Mouse (Mus musculus) gastrocnemius, postnatal 14 days (tissue): ENCODE measurements at regions not wholly inside any gene's neighbourhood (a gene's known extent, or its start where the extent isn't known, plus 50 kb on each side); places are given as distances from the start of the nearest gene placed in this dataset.

ENCODE experiments used
- DNase-seq: peaks from one replicate; pipeline ENCODE4 v3.0.0; 2021; ENCODE audit warnings: mixed read lengths
- intact Hi-C: fragments of 180-260 bp; cut with DNase I; formaldehyde crosslinking; loops from one replicate; pipeline ENCODE4 v1.15.1; 2025; ENCODE audit warnings: low total_unique reads

GRCm38 (mm10) chr3:131795108-131796005, 230.8 kb downstream of the Papss1 start:
- no peak for DNase-seq
- intact Hi-C loops: no loop called here

DNA sequence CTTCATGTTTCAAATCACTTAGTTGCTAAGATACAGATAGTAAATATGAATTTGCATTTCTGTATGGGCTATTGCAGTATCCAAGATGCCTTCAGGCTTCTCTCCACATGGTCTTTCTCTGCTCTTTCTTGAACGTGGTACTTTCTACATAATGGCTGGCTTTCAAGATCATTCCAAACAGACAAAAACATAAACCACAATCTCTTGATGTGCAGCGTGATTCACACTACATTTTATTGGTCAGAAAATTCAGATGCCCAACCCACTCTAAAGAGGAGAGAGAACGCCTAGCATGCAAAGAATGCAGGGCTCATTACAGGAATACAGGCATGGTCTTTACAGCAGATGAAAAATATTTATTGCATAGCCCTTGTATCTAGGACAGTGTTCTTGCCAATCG, 235.2 kb downstream of the Papss1 start:
- no peak for DNase-seq
- intact Hi-C loops: no loop called here

GRCm38 (mm10) chr3:131801551-131801950, 237.0 kb downstream of the Papss1 start:
- no peak for DNase-seq
- intact Hi-C loops: no loop called here

DNA sequence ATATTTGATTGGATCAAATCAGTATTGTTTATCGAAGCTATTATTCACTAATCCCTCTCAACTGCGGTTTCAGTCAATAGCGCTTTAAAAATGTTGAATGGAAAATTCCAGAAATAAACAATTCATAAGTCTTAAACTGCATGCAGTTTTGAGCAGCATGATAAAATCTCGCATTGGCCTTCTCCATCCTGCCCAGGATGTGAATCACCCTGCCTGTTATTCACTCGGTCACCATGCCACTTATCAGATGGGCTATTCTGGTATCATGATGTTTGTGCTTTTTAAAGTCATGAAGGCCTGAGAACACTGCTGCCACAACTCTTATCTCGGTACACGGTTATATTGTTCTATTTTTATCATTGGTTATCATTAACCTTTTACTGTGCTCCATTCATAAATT, 238.3 kb downstream of the Papss1 start:
- intact Hi-C loops: no loop called here
- no peak for DNase-seq

- peak; percentile 26 for DNase-seq
- intact Hi-C loops: no loop called here
Observed at GRCm38 (mm10) chr3:131808127-131808526, 243.6 kb downstream of the Papss1 start.

DNA sequence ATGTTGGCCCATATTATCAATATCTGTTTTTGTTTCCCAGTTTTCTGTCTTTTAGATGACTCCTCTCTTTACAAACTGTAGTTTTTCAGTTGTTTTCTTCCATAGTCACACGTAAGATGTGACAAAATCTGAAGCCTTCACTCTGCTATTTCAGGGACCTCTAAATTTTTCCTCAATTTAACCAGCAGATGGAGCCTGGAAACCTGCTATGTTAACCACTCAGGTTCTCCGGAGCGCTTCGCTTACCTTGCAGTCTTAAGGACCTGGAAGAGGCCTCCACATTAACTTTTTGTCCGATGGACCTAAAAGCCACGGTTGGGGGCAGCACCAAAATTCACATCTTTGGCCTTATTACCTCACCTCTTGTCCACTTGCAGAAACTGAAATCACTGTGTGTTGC, 248.4 kb downstream of the Papss1 start:
- DNase-seq: no peak
- intact Hi-C loops: no loop called here

DNA sequence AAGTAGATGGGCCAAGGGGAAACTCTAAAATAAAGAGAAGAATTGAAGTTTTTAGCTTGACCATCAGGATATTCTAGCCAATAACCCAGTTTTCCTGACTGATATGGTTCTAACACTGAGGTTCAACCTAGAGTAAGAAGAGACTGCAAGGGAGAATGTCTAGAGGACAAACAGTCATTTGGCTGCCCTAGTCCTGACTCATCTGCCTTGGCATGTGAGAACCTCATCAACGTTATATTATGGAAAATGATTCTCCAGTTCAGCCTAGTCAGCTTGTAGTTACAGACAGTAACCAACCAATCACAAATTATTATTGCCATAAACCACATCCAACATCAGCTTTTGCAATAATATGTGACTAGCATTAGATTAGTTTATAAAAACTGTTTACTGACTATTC, 254.2 kb downstream of the Papss1 start:
- intact Hi-C loops: no loop called here
- no peak for DNase-seq

- no peak for DNase-seq
- intact Hi-C loops: no loop called here
Observed at GRCm38 (mm10) chr3:131857442-131857841, 227.7 kb upstream of the Dkk2 start.

DNA sequence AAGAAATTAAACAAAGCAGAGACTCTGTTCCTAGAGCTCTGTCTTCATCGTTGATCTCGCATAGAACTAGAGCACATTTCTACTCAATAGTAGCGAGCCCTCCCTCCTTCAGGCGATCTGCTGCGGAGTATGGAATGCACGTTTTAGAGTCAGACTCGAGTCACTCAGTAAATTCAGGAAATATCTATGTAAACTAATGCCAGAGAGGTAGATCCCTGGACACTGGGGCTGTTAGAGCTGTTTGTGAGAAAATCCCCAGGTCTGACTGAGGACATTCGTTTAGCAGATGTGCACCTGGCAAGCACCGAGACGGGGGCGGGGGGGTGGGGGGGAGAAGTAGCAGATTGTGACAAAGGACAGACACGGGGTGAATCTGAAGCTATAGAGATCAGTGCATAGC, 226.0 kb upstream of the Dkk2 start:
- intact Hi-C loops: no loop called here
- DNase-seq: no peak

GRCm38 (mm10) chr3:131865106-131865505, 220.0 kb upstream of the Dkk2 start:
- no peak for DNase-seq
- intact Hi-C loops: no loop called here

DNA sequence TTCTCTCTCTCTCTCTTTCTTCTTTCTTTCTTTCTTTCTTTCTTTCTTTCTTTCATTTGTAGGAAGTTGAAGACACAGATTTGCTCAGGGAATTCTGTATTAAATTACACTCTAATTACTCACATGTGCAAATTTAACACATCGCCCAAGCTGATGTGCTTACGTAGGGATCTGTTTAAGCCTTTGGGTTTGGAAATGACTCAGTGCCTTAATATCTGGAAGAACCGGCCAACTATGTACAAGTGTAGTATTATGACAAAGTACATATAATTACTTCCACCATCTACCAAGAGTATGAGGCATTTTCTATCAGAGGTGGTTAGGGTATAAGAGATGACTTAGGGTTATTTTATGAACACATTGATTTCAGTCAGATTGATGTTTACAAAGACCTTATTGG, 217.8 kb upstream of the Dkk2 start:
- intact Hi-C loops: no loop called here
- DNase-seq: no peak

DNA sequence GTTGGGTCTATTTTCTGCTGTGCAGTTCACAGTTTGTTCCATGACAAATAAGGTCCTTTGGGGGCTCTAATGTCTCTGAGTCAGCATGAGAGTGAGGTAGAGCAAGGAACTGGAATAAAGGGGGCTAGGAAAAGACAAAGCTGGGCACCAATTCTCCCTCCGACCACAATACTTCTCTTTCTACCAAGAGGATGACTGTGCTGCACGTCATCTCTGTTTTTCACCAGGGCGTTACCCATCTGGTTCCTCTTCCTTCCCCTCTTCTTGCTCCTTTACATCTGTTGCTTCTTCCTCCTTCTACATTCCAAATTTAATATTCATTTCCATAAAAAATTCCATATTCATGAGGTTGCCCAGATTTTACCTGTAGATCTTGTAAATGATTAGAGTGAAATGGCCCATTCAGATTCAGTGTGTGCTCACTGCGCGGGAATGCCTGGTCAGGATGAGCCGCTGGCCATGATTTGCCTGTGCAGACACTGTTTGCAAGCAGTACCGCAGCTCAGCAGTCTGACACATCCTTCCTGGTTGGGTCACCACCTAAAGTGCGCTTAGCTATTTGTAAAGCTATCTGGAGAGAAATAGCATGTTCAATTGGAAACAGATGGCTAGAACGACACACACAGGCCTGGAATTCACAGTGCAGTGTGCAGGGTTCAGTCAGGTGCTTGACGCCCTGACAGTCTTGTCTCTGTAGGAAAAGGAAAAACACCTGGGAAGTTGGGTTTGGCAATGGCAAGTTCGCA, 216.7 kb upstream of the Dkk2 start:
- DNase-seq: no peak
- intact Hi-C loops: no loop called here

- intact Hi-C loops: no loop called here
Observed at GRCm38 (mm10) chr3:131869306-131869705, 215.8 kb upstream of the Dkk2 start.

DNA sequence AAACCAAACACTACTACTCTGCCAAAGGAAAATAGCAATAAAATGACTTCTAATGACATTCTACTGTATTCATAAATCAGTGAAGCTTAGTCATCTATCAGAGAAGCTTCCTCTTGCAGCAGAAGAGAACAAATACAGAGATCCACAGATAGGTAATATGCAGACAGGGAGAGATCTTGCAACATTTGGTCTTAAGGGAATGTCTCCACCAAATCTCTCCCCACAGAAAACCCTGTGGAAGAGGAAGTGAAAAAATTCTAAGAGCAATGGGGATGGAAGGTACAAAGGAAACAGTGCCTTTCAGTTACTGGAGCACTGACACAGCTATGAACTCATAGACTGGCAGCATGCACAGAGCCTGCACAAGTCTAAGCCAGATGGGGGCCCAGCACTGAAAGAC, 202.4 kb upstream of the Dkk2 start:
- DNase-seq: no peak
- intact Hi-C loops: no loop called here

More at GRCm38 (mm10) chr3:131869306-131869705, 215.8 kb upstream of the Dkk2 start:
- no peak for DNase-seq

DNA sequence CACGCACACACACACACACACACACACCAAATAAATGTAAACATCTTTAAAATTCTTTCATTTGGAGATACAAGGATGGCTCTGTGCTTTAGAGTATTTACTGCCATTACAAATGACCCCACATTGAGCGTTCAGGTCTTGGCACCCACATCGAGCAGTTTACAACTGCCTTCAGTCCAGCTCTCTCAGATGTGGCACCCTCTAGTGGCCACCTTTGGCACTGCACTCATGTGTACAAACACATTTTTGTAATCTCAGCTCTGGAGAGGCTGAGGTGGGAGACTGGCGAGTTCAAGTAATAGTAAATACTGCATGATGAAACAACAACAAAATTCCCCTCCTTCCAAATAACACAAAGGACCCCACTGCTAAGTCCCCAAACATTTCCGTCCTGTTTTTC, 198.6 kb upstream of the Dkk2 start:
- peak; percentile 8 for DNase-seq
- intact Hi-C loops: no loop called here

DNA sequence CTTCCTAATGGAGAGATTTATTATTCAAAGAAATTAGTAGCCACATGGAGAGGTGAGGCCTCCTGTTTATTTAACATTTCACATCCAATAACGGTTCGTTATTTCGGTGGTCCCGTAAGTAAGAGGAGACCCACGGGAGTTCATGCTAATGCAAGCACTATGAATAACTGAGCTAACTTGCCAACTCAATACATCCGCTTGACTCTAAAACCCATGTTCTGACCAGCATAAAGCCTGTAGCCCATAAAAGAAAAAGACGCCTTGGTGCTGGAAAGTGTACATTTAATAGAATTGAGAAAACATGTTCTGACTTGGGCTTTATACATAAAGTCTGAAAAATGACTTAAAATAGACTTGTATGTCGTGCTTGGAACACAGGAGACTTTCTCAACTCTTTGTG, 198.1 kb upstream of the Dkk2 start:
- intact Hi-C loops: no loop called here
- no peak for DNase-seq

GRCm38 (mm10) chr3:131887670-131888069, 197.4 kb upstream of the Dkk2 start:
- DNase-seq: no peak
- intact Hi-C loops: no loop called here

GRCm38 (mm10) chr3:131891941-131892340, 193.2 kb upstream of the Dkk2 start:
- intact Hi-C loops: no loop called here
- no peak for DNase-seq

- intact Hi-C loops: no loop called here
- no peak for DNase-seq
Observed at GRCm38 (mm10) chr3:131893061-131893804, 191.9 kb upstream of the Dkk2 start.

DNA sequence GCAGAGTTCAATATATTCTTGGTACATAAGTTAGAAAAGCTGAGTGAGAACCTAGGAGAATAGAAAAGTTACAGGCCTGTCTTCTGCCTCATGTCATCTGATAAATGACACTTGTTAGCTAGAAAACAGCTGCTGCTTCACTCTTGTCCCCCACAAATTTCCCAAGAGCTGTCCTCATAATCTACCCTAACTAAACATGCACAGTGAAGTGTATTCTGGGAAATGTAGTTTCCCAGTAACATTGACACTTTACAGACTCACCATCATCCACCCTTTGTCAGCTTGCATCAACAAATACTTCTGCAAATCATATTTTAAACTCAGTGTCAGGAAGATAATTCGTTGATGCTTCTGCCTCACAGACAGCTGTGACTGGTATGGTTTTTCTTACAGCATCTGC, 190.0 kb upstream of the Dkk2 start:
- intact Hi-C loops: no loop called here

More for the DNA sequence above, 190.0 kb upstream of the Dkk2 start:
- DNase-seq: no peak
